Mouse (Mus musculus) thymus, postnatal 0 days (tissue): ENCODE measurements around the gene Tmem185b. TPM values are rescaled to one million over a fixed set of nuclear protein-coding genes. Genes with fewer than 3 reads are reported as not detected.

Experiments
- polyA plus RNA-seq: library from polyadenylated mRNA; unstranded; fragments of >200 nt; fragmentation: Nextera tagmentation; extraction: Ambion mirVana; gene quantifications from 2 replicates; pipeline ENCODE4 v1.2.1, GENCODE M21; 2015

Tmem185b gene
- polyA plus RNA-seq, 1 experiment from 2014 or later: 29.2 TPM

Other genes starting within 250 kb of the Tmem185b start
- gene Inhbb, start 103.9 kb upstream of the Tmem185b start, polyA plus RNA-seq: 0.56 and 0.93 TPM in 2 replicates
- 82.7 and 87.1 TPM in 2 replicates for gene Ralb, start 21.4 kb upstream of the Tmem185b start, polyA plus RNA-seq
- gene Epb41l5, start 122.8 kb downstream of the Tmem185b start, polyA plus RNA-seq: 8.1 and 9.8 TPM in 2 replicates